Mouse (Mus musculus): ENCODE results near the gene Nrcam.
"Not testable (repeated sequence)": the region's sequence is repeated elsewhere in the genome, so short reads cannot be mapped to it uniquely, and the experiment has no call there.

The Nrcam gene

DNA sequence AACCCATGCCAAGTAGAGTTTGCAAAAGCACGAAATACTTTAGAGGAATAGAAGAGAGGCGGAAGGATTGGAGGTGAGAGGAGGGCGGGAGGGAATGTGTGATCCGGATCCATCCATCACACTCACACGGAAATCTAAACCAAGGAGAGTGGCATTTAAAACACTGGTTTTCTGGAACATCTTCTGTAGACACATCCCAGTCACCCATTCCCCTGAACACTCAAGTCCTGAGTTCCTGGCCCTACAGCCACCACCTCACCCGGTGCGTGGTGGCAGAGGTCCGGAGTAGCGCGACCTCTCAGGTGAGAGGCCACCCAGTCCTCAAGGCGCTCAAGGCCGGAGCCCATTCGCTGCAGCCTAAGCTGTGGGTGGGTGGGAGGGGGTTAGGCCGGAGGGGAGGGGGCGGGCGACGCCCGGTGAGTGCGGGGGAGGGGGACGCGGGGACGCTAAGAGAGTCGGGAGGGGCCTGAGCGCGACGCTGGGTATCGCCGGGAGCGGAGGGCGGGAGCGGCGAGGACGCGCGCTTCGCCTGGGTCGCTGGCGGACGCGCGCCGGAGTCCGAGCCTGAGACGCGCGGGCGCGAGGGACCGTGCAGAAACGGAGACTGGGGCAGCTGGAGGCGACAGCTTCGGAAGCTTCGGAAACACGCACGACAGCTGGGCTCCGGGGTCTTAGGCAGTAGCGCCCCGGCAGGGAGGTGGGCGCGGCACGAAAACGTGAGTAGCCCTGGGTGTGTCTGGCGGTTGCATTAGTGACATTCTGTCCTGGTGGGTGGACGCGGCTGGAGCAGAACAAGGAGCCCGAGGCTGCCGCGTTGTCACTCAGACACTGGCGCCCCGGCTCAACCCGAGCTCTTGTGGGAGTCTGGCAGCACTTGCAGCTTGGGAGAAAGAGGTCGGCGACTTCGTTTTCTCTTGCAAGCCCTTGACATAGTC lies at the start of gene Nrcam:
Gene Nrcam (plus strand): TSS at position 505 of the 935 bp plus-strand sequence.
- peak; percentile 83 for DNase-seq

DNA sequence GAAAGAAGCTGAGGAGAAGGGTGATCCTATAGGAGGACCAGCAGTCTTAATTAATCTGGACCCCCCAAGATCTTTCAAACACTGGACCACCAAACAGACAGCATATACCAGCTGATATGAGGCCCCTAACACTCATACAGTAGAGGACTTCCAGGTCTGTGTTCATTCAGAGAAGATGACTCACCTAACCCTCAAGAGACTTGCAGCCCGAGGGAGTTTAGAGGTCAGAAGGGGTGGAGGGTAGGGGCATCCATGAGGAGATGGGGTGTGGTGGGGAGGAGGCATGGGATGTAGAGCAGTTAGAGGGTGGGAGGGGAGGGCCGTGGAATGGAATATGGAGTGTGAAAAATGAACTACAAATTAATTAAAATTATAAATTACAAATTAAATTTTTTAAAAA lies 48.5 kb upstream of the Nrcam start:
- not testable (repeated sequence) for DNase-seq

DNA sequence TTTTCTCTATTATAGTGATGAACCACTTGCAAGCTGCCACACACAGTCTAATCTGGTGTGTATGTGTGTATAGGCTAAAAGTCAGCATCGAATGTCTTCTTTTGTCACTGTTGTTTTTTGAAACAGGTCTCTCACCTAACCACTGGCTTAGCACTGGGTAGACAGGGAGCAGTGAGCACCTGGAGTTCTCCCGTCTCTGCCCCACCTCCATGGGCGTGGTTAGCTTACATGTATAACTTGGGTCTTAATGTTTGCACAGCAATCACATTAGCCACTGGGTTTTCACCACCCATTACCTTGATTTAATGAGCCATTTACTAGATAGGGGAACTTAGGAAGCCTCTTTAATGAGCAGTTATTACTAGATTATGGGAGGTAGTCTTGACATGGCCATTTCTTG lies 47.2 kb upstream of the Nrcam start:
- DNase-seq = no peak

DNA sequence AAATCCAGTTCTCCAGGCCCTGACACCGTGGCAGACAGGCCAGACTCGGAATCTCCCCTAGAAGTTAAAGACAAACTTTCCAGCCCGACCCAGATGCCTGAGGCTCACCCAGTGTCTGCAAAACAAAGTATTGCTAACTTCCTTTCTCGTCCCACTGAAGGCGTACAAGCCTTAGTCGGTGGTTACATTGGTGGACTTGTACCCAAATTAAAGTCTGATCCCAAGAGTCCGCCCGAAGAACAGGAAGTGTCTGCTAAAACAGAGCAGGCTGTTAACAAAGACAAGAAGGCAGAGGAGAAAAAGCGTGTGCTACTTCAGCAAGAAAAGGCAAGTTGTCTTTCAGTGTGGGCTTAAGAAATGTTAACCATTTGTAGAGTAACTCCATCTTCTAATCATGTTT lies 45.3 kb upstream of the Nrcam start:
- DNase-seq = no peak

- no peak for DNase-seq
These were observed 41.7 kb upstream of the Nrcam start for GRCm38 (mm10) chr12:44286992-44287391.

GRCm38 (mm10) chr12:44292281-44292680 lies 36.4 kb upstream of the Nrcam start:
- DNase-seq = peak; percentile 48

GRCm38 (mm10) chr12:44300793-44301192 lies 27.9 kb upstream of the Nrcam start:
- DNase-seq = no peak

- DNase-seq = no peak
These were observed 24.7 kb upstream of the Nrcam start for GRCm38 (mm10) chr12:44304012-44304411.

DNA sequence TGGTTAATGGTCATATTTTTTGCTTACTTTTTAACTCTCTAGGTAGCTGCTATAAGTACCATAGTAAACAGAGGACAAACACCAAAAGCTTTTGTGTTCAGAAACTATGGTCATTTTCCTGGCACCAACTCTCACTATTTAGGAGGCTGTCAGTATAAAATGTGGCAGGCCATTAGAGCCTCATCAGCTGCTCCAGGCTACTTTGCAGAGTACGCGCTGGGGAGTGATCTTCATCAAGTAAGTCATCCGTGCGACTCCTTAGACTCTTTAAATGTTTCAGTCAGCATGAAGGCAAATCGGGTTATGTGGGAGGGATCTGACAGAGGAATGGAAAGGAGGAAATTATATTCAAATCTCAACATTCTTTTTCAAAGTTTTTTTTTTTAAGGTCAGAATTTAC lies 23.8 kb upstream of the Nrcam start:
- no peak for DNase-seq

DNA sequence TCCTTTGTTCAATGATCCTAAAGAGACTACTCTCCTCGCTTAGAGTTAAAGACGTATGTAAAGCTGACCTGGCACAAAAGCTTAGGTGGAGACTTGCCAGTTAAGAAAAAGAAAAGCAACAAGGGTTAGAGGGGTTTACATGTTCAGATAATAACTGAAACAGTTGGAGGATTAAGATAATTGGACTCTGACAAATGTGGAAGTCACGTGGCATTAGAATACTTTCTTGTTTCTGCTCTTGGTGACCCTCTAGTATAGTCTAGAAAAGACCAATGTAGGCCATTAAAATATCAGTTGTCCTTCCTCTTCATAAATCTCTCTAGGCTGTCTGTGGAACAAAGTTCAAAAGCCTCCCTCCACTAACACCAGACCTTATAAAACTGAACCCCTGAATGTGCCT lies 20.5 kb upstream of the Nrcam start:
- no peak for DNase-seq

DNA sequence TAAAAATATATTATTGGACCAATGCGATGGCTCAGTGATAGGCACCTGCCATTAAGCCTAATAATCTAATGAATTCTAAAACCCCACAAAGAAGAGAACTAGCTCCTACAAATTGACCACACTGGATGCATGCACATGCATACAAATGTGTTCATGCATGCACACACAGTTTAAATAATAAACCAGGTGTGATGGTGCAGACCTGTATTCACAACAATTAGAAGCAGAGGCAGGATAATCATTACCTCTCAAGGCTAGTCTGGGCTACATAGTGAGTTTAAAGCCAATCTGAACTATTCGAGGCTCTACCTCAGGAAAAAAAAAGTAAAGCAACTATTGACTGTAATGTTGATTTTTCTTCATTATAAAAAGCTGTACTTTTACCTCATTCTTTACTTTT lies 13.5 kb upstream of the Nrcam start:
- DNase-seq = no peak

GRCm38 (mm10) chr12:44325091-44325490 lies 3.6 kb upstream of the Nrcam start:
- no peak for DNase-seq

DNA sequence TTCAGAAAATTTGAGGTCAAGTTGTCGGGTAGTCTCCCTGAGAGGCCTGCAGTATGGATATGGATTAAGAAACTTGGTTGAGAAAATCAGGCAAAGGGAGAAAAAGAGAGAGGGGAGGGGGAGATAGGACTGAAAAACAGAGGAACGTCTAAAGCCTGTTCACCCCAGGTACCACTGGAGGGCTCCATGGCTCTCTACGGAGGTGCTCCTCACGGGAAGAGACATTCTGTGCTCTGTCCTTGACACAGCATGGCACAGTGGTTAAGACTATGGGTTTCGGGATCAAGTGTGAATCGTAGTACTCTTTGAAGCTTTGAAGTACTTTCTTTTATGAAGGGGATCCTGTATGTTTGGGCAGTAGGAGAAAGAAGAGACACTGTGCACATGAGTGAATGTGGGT lies 1.2 kb upstream of the Nrcam start:
- DNase-seq = peak; percentile 23

DNA sequence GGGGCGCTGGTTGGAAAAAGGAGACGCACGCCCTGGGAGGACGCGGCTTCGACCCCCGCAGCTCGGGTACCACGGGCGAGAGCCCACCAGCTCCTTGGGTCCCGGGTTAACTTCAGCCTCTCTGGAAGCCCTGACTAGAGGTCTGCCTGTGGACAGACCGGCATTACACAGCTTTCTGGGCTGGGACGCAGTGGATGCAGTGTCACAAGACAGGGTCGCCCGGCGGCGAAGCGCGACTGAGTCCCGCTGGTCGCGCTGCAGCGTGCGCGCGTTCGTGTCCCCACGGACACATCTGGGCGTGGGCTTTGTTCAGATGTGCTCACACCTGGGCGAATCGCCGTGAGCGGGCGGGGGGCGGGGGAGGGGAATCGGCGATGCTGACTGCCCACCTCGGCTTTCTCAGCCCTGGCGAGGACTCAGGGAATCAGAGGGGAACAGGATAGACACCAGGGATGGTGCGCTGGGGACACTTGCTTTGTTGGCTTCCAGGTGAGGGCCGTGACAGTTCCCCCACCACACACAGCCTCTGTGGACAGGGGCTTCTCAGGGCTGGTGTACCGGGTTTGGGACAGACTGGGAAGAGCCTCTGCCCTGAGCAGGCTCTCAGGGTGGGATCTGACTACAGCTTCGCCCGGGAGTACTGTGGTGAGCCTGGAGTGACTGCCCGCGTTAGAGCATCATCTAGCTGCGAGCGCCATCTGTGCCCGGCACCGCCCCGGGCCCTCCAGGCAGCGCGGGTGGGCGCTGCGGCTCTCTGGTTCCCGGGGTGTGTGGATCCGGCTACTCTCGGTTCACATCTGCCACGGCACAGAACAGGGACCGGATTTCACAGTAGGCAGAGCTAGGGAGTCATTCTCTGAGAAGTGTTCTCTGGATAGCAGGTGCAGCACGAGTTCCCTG lies 881 bp downstream of the Nrcam start:
- DNase-seq = peak; percentile 72

GRCm38 (mm10) chr12:44330216-44330719 lies 1.6 kb downstream of the Nrcam start:
- DNase-seq = no peak

DNA sequence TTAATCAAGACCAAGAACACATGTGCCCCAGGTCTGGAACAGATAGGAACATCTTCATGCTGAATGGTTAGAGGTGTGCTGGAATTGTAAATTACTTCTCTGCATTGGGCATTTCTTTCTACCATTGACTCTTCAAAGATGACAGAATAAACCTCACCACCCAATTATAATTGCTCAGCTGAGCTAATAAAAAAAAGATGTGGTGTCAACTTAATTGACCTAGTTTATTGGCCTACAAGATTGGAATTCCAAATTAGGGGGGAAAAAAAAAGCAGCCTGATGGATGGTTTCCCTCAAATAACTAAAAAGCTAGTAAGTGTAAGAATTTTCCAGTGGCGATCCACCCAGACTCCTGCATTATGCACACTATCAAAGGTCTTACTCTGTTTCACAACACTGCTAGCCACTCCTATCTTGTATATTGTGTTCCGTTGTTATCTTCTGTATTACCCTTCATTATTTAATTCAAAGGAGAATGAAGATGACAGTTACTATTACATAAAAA lies 8.5 kb downstream of the Nrcam start:
- no peak for DNase-seq

DNA sequence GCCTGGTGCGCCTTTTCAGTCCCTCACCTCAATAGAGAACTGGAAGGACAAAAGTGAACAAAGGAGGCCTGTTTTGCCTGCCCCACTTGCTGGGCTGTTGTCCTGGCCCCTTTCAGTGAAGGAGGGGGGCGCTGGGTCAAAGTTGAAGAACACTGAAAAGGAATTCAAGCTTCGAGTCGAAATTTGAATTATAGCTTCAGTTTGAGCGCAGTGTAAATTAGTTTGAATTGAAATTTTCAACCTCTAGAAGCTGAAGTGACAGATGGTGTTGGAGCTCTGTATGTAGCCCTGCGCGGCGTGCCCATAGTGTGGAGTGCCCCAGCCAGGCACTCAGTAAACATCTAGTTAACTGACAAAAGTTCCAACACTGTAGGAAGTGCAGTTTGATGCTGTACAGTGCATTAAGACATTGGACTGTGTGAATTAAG lies 9.5 kb downstream of the Nrcam start:
- no peak for DNase-seq

DNA sequence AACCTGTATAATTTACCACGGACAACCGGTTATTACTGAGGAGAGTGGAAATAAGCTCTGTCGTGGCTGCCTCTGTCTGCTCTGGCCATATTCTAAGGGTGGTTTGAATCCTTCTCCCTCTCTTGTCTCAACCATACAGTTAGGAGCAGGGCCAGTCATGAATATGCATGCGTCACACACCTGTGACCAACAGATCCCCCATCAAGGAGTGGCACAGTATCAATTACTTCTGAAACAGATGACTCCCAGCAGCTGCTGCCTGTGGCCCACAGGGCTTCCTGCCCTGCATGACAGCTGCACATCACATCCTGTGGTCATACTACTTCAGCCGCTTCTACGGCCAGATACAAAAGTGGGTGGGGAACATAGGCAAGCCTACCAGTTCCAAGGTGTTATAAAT lies 15.4 kb downstream of the Nrcam start:
- no peak for DNase-seq

GRCm38 (mm10) chr12:44345251-44345650 lies 16.6 kb downstream of the Nrcam start:
- no peak for DNase-seq

DNA sequence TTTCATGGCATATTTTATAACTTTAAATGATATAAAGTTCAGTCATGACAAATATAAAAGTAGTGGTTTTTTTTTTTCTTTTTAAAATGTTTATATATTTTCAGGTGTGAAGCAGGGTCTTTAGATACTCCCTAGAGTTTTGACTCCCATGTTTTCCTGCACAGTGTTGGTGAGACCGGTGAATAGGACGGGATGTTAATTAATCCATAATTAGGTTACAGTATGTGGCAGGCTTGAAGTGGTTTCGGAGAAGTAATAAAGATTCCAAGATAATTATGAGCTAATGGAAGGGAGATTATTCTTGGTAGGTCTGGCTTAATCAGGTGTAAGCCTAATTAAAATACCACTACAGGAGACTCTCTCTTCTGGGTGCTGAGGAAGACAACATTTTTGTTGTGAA lies 17.5 kb downstream of the Nrcam start:
- DNase-seq = no peak

DNA sequence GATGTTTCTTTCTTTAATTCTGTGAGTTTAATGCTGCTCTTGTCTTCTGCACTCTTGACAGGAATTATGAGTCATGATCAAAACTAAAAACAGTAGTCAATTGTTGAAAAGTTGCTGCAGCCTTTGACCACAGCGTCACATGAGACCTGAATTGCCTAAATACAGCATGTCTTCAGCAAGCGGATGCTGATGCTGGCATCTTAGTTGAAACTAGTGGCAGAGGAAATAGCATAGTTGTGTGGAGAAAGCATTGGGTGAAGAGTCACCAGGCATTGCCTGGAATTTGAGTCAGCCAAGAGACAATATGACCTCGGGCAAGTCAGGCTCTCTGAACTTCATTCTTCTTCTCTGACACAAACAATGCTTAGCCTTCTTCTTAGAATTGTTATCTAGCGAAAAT lies 26.4 kb downstream of the Nrcam start:
- DNase-seq = no peak

DNA sequence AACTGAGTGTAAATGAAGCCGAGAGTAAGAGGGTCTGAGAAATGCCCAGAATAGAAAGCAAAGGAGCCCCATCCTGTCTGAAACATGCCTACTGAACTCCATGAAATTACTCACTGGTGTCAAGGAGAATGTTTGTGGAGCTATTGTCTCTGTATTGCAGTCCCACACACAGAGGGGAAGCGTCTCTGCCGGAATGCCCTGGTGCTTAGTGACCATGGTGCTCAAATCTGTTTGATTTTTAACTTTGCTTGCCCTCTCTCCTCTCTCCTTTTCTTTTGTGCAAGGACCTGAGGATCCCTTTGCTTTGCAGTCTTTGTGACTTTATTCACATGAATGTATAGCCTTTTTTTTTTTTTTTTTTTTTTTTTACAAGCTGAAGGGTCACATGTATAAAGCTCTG lies 28.8 kb downstream of the Nrcam start:
- DNase-seq = no peak

DNA sequence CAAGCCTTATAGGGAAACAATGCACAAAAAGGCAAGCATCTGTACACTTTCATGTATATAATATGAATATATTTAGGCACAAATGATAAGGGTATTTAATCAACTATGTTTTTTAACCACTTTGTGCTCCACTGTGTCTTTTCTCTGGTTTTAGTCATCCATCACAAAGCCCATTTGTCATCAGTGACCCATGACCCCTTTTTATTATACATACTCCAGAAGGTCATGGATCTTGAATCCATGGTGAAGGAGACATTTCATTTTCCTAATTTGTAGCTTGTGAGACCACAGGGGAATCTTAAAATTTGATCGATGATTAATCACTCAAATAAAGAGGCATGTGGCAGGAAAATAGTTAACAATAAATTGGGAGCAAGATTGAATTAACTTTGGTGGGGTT lies 29.2 kb downstream of the Nrcam start:
- no peak for DNase-seq

Data from right cerebral cortex, postnatal 25 days (tissue).